Mouse (Mus musculus): ENCODE results near the gene Gm47791.

The Gm47791 gene

GRCm38 (mm10) chr1:82771022-82771586 lies at the start of gene Gm47791:
Gene Gm47791 (minus strand): TSS chr1:82771243.
- no peak for DNase-seq

GRCm38 (mm10) chr1:82820626-82821186 lies 49.7 kb upstream of the Gm47791 start:
- no peak for DNase-seq

GRCm38 (mm10) chr1:82820179-82820578 lies 49.1 kb upstream of the Gm47791 start:
- DNase-seq = no peak

DNA sequence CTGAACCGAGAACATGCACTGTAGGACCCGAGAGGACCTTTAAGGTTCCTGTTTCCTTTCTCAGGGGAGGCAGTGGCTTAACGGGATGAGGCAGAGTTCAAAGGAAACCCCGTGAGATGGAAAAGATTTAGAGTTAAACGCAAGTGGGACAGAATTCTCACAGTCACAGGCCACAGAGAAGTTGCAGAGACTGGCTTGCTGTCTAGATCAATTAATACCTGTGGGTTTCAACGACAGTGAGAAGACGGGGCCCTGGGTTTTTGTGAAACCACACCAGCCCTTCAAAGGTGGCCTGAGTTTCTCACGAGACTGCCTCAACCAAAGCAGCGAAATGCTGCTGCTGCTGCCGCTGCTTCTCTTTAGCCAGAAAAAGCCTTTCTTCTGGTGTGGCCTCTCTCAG lies 48.3 kb upstream of the Gm47791 start:
- DNase-seq = no peak

DNA sequence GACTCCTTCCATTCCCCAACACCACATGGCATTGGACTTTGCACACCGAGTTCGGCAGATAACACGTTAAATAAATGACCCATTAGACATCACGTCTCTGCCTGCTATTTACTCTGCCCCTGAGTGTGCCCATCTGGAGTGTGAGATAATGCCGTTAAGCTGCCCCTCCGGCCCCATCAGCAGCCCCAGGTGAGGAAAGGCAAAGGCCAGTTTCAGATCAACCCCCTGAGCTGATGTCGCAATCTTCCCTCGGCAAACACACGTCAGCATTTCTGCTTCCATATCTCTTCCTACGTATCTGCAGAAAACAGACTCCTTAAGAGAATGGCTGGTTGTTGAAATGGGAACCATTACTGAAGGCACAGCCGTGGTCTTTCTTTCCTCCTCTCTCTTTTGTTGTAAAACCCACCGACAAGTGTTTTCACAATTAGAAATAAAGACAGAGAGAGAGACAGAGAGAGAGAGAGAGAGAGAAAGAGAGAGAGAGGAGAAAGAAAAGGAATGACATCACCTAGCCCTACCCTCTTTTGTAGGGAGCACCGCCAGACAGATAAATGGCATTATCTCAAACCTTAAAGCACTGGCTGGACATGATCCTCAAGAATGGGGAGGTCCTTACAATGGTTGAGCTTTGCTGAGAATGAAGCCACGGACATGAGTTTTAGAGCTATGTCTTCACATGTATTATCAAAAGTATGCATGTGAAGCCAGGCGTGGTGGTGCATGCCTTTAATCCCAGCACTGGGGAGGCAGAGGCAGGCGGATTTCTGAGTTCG lies 45.1 kb upstream of the Gm47791 start:
- DNase-seq = peak; percentile 44 to 46

GRCm38 (mm10) chr1:82811766-82812165 lies 40.7 kb upstream of the Gm47791 start:
- DNase-seq = peak; percentile 59 to 85

DNA sequence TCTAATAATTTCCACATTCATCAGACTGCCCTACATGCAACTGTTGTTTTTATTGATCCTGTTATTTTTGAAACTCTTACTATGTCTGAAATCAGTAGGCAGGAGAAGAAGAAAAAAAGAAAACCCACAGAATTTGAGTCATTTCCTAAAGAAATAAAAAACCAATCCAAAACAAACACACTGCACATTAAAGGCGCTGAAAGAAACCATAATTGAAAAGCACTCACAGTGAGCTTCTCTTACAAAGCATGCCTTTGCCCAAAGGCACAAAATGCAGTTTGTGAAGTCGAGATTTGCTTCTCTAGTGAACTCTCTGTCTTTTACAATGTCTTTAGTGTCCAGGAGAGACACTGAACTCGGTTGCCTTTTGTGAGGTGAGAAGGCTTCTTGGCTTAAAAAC lies 37.5 kb upstream of the Gm47791 start:
- DNase-seq = no peak

DNA sequence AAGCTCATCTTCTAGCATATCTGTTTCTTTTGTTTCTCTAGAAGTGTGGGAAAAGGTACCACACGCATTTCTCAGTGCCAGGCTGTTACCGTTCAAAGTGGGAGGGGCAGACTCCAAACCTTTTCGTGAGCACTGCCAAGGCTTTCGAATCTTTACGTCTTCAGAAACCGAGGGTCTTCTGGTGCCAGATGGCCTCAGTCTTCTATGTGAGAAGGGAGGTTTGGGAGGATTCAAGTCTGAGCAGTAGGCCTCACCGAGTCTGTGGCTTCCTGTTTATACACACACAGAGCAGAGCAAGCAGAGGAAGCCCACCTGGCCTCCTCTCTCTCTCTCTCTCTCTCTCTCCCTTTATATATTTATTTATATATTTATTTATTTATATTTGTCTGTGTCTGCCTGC lies 36.2 kb upstream of the Gm47791 start:
- DNase-seq = no peak

DNA sequence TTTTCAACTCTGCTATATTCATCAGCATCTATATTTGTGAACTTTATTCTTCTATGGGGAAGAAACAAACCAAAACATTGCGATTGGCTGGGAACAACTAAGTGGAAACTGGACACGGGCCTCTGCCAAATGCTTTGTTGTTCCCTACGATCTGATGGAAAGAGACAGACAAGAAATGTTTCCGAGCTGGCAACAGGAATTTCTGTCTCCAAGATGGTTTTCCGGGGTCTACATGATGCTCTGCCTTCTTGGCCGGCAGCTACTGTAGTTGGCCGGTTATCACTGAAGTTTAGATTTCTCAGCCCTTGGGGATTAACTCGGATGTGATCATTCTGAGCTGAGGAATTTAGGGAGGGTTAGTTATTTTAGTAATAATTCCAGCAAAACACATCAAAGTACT lies 35.3 kb upstream of the Gm47791 start:
- DNase-seq = no peak

GRCm38 (mm10) chr1:82804059-82804458 lies 33.0 kb upstream of the Gm47791 start:
- no peak for DNase-seq

DNA sequence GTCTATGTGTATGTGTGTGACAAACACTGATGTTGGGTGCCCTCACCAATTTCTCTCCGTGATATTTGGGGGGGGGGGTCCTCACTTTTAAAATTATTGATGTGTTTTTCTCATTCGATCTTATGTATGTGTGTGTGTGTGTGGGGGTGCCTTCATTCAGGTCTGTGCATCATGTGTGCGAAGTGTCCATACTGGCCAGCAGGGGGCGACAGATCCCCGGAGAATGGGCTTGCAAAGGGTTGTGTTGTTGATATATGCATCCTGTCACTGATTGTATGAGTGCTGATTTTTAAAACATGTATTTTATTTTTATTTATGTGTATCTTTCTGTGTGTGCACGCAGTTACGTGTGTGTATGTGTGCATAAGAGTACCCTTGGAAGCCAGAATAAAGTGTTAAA lies 32.6 kb upstream of the Gm47791 start:
- peak in 1 of 2 experiments; percentile 60 for DNase-seq

DNA sequence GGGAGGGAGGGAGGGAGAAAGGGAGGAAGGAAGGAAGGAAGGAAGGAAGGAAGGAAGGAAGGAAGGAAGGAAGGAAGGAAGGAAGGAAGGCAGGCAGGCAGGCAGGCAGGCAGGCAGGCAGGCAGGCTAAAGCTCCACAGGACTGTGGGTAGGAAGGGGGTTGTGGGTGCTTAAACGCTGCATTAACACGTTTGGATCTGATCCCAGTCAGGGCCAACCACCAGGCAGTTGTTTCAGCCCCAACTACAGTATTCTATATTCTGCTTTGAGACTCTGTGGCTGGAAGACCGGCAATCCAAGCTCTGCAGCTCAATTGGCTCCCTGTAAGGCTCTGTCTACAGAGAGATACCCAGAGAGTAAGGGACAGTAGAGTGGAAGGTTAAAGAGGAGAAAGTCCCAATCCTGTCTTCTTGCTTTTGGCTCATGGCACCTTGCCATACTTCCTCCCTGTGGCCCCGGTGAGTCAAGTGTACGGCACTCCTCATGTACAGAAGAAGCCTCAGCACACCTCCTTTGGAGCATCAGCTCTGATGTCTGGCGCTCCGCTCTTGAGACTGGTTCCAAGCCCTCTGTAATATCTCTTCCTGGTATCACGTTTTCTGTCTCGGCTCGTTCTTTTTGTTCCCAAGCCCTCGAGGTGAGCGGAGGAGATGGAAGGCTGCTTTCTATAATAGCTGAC lies 30.2 kb upstream of the Gm47791 start:
- DNase-seq = no peak

DNA sequence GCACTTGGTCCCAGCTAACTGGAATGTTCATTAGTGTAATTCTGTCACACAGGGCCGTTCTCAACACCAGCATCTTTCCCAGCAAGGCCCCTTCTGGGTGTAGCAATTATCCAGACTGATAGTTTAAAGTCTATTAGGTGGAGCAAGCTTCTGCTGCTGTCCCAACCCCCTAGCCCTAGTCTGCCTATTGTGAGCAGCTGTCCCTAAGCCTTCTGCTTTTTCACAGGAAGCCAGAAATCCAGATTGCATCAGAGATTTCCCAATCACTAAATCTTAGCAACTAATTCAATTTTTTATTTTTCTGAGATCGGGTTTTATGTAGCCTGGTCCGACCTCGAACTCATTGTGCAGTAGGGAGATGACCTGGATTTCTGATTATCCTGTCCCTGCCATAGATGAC lies 27.9 kb upstream of the Gm47791 start:
- DNase-seq = no peak

- peak; percentile 30 to 36 for DNase-seq
Observed at GRCm38 (mm10) chr1:82798304-82798703, 27.3 kb upstream of the Gm47791 start.

GRCm38 (mm10) chr1:82797088-82797487 lies 26.0 kb upstream of the Gm47791 start:
- DNase-seq = no peak

GRCm38 (mm10) chr1:82795702-82796443 lies 24.8 kb upstream of the Gm47791 start:
- no peak for DNase-seq

- DNase-seq = no peak
Observed at GRCm38 (mm10) chr1:82795211-82795610, 24.2 kb upstream of the Gm47791 start.

GRCm38 (mm10) chr1:82793986-82794385 lies 22.9 kb upstream of the Gm47791 start:
- no peak for DNase-seq

DNA sequence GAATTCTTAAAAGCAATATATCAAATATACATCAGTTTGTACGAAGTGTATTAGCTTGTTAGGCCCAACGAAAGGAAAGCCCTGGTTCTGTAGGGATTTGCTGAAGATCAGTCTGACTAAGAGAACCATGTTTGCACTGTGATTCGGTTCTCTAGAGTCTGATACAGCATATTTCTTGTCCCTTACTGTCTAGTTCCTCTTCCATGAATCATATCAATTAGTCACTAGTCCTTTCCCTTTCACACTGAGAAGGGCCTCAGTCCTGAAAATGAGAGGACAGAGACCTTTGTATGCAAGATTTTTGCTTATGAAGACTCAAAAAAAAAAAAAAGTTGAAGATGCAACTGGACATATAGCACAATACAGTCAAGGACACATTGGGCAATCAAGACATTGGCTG lies 22.1 kb upstream of the Gm47791 start:
- no peak for DNase-seq

- no peak for DNase-seq
Observed at GRCm38 (mm10) chr1:82792238-82792637, 21.2 kb upstream of the Gm47791 start.

DNA sequence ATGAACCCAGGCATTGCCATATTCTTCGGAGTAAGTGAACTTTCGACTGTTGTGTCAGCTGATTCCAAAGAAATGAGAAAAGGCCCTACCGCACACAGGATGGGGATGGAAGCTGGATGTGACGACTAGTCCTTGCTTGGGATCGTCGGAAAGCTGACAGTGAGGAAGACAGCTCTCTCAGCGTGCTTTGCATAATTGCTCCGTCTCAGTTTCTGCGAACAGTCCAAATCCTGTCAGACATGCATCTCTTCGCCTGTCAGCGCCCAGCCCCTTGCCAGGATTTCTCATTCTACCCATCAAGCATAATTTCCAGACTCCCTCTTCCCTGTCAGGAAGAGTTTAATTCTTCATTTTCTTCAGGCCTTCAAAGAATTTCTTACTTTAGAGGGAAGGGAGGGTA lies 20.1 kb upstream of the Gm47791 start:
- DNase-seq = no peak

- DNase-seq = no peak
Observed at GRCm38 (mm10) chr1:82788070-82788469, 17.0 kb upstream of the Gm47791 start.

GRCm38 (mm10) chr1:82787414-82787813 lies 16.4 kb upstream of the Gm47791 start:
- peak; percentile 75 for DNase-seq

All from kidney, postnatal 36 days (tissue).